Mouse (Mus musculus) sigmoid colon, adult 10 weeks (tissue): Measurements from ENCODE around the gene Btbd11. TPM values are rescaled to one million over a fixed set of nuclear protein-coding genes. Genes with fewer than 3 reads are reported as not detected.

Experiments
- polyA plus RNA-seq: library from polyadenylated mRNA; stranded (reverse); fragments of 350-450 nt; fragmentation: Illumina TruSeq; extraction: RNeasy Lipid Tissue Mini Kit (QIAGEN cat#74804); gene quantifications from one replicate; pipeline ENCODE4 v1.2.3, GENCODE M21; 2014; ENCODE audit warnings: low read depth, low replicate concordance

The Btbd11 gene
- polyA plus RNA-seq = 2.1 TPM

DNA sequence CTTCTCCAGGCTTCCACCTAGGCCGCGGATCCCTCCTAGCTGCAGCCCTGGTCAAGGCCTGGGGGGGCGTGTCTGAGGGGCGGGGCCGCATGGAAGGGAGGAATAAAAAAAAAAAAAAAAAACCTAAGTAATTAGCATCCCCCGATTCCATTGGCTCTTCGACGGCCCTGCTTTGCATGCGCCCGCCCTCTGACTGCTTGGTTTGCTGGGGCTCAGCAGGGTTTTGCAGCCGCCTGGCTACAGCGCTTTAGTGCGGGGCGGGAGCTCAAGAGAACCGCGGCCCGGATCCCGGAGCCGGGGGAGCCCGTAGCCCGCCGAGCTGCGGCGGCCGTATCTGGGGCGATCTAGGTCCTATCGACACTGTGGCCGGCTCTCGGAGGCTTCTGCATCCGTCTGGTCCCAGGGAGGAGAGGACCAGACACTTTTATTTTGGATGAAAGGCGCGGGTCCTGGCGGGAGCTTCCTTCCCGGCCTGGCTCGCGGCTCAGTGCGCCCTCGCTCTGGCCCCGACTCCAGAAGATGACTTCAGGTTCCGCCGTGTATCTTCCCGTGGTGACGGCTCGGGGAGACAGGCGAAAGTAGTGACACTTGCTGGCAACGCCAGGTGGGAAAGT lies at the start of gene Btbd11:
Gene Btbd11 (plus strand): TSS at position 210 of the 614 bp plus-strand sequence.

Other genes with a start within 250 kb of the Btbd11 start
- gene Cry1, start 201.8 kb upstream of the Btbd11 start, polyA plus RNA-seq = 27.0 TPM